Mouse (Mus musculus): ENCODE data around the gene Ifitm10.

DNA sequence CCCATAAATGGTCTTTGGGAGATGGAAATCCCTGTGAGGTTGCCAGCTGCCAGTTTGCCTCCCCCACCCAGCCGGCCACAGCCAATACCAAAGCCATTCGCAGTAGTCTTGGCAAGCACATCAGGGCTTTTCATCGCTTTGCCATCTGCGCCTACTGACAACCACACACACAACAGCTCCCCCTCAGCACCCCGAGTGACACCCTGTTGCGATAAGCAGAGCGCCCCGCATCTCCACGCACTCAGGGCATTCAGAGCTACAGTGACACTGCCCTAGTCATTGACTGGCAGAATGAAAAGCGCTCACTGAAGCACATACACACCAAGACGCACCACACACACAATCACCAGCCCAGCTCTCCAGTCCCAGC is 2.2 kb downstream of the Ifitm10 start:
- peak; percentile 21; the same call in 1 of the 2 replicates for TF ChIP-seq POLR2A (IDR thresholded peaks at IDR 0.05; ENCODE audit: borderline replicate concordance, extremely low read depth, low read depth, low read length)
- TF ChIP-seq CTCF (IDR thresholded peaks at IDR 0.05; ENCODE audit: insufficient read depth, low read length) = no peak

All from lung, adult 2 months (tissue).